Mouse (Mus musculus): ENCODE data around the gene Il13ra2. TPM values are rescaled to one million over a fixed set of nuclear protein-coding genes. Genes with fewer than 3 reads are reported as not detected.
"Not testable (repeated sequence)": the region's sequence is repeated elsewhere in the genome, so short reads cannot be mapped to it uniquely, and the experiment has no call there.

The Il13ra2 gene
- total RNA-seq (2012; rRNA removed) (not detected in 2 replicates), total RNA-seq (2014; rRNA removed) (not detected in 2 replicates), polyA plus RNA-seq (2012; ENCODE audit: insufficient read length, low read depth) (not detected in 2 replicates)

GRCm38 (mm10) chrX:147429129-147429528 lies at the start of gene Il13ra2:
Gene Il13ra2, minus strand, starts transcription at chrX:147429192.
- H3K4me1 ChIP-seq (ENCODE audit: control insufficient read depth in 1 of 2, insufficient read depth in 2 of 2): no peaks in the 10 kb centered on the region
- no peak for DNase-seq (ENCODE audit: extremely low read depth)
- no peaks in the 10 kb centered on the region for H3K36me3 ChIP-seq (replicated peaks in 1 of 2; ENCODE audit: control insufficient read depth in 1 of 2, insufficient read depth in 1 of 2, low read length in 1 of 2)
- no peak within 1 kb of the TSS for H3K27ac ChIP-seq (ENCODE audit: insufficient read depth, low read depth)
- in situ Hi-C loops (cut with MboI; ENCODE audit: low pct_ligation_motif_present, low pct_unique_long_range_greater_than_20kb, low sequenced_read_pairs) (no loop called here), dilution Hi-C loops (cut with MboI; ENCODE audit: extremely low pct_ligation_motif_present, extremely low pct_unique_long_range_greater_than_20kb, low sequenced_read_pairs) (no loop called here)
- no peak within 1 kb of the TSS for H3K4me3 ChIP-seq (replicated peaks in 1 of 3; ENCODE audit: low read depth in 2 of 3, low read length in 2 of 3, poor library complexity in 1 of 3)
- no peaks in the 10 kb centered on the region for H3K9me3 ChIP-seq (replicated peaks; ENCODE audit: low read length)
- no peak for TF ChIP-seq CTCF (conservative IDR thresholded peaks at IDR 0.05 in 1 of 2, IDR thresholded peaks at IDR 0.05 in 1 of 2; ENCODE audit: low read depth in 2 of 2, low read length in 2 of 2)
- no peak for TF ChIP-seq MEF2A (IDR thresholded peaks at IDR 0.05; ENCODE audit: borderline replicate concordance, low read depth, low read length)
- no peak for TF ChIP-seq POLR2AphosphoS2 (IDR thresholded peaks at IDR 0.05; ENCODE audit: low read depth, low read length)
- no peak for TF ChIP-seq ETS1 (conservative IDR thresholded peaks at IDR 0.05; ENCODE audit: low read depth, low read length)
- no peak for TF ChIP-seq MAFK (IDR thresholded peaks at IDR 0.05; ENCODE audit: insufficient replicate concordance, low read length)
- TF ChIP-seq UBTF (IDR thresholded peaks at IDR 0.05; ENCODE audit: low read depth, low read length): no peak
- TF ChIP-seq PAX5 (IDR thresholded peaks at IDR 0.05; ENCODE audit: low read length): no peak
- TF ChIP-seq JUND (conservative IDR thresholded peaks at IDR 0.05; ENCODE audit: low read depth, low read length): no peak
- no peak for TF ChIP-seq MAZ (IDR thresholded peaks at IDR 0.05; ENCODE audit: low read depth, low read length)
- no peak for TF ChIP-seq USF1 (IDR thresholded peaks at IDR 0.05; ENCODE audit: low read depth, low read length)
- TF ChIP-seq ZNF384 (IDR thresholded peaks at IDR 0.05; ENCODE audit: low read depth, low read length): no peak
- no peak for TF ChIP-seq EP300 (IDR thresholded peaks at IDR 0.05; ENCODE audit: low read length)
- TF ChIP-seq TCF12 (IDR thresholded peaks at IDR 0.05; ENCODE audit: low read depth, low read length): no peak
- no peak for TF ChIP-seq ELF1 (IDR thresholded peaks at IDR 0.05; ENCODE audit: low read depth, low read length)
- TF ChIP-seq BHLHE40 (IDR thresholded peaks at IDR 0.05; ENCODE audit: low read depth, low read length): no peak
- no peak for TF ChIP-seq CHD1 (IDR thresholded peaks at IDR 0.05; ENCODE audit: low read depth, low read length)
- no peak for TF ChIP-seq HCFC1 (IDR thresholded peaks at IDR 0.05; ENCODE audit: low read depth, low read length)
- TF ChIP-seq GABPA (IDR thresholded peaks at IDR 0.05; ENCODE audit: insufficient replicate concordance, low read depth, low read length): no peak
- no peaks in the 10 kb centered on the region for H3K27me3 ChIP-seq (replicated peaks)
- H3K4me2 ChIP-seq (ENCODE audit: insufficient read depth, low read depth, poor library complexity, severe bottlenecking): no peak within 1 kb of the TSS
- H3K9ac ChIP-seq (ENCODE audit: insufficient read depth, low read depth): no peak within 1 kb of the TSS
- no peaks in the 10 kb centered on the region for H3K79me2 ChIP-seq (replicated peaks; ENCODE audit: control insufficient read depth, extremely low read depth, insufficient read depth, poor library complexity, severe bottlenecking)

GRCm38 (mm10) chrX:147453610-147454009 lies 24.6 kb upstream of the Il13ra2 start, which contains the start of gene Vmn1r239-ps:
Gene Vmn1r239-ps, minus strand, starts transcription at chrX:147453710.
- dilution Hi-C loops (cut with MboI; ENCODE audit: extremely low pct_ligation_motif_present, extremely low pct_unique_long_range_greater_than_20kb, low sequenced_read_pairs); H3K4me1 ChIP-seq (ENCODE audit: control insufficient read depth in 1 of 2, insufficient read depth in 2 of 2); in situ Hi-C loops (cut with MboI; ENCODE audit: low pct_ligation_motif_present, low pct_unique_long_range_greater_than_20kb, low sequenced_read_pairs); H3K4me3 ChIP-seq (replicated peaks in 1 of 3; ENCODE audit: low read depth in 2 of 3, low read length in 2 of 3, poor library complexity in 1 of 3); H3K27me3 ChIP-seq (replicated peaks); H3K79me2 ChIP-seq (replicated peaks; ENCODE audit: control insufficient read depth, extremely low read depth, insufficient read depth, poor library complexity, severe bottlenecking); H3K4me2 ChIP-seq (ENCODE audit: insufficient read depth, low read depth, poor library complexity, severe bottlenecking); H3K27ac ChIP-seq (ENCODE audit: insufficient read depth, low read depth); H3K9ac ChIP-seq (ENCODE audit: insufficient read depth, low read depth); H3K36me3 ChIP-seq (replicated peaks in 1 of 2; ENCODE audit: control insufficient read depth in 1 of 2, insufficient read depth in 1 of 2, low read length in 1 of 2); H3K9me3 ChIP-seq (replicated peaks; ENCODE audit: low read length); DNase-seq (ENCODE audit: extremely low read depth): not testable (repeated sequence)
